Mouse (Mus musculus) erythroblast, adult 5-6 weeks (primary cell): ENCODE measurements around the gene Eras. TPM values are rescaled to one million over a fixed set of nuclear protein-coding genes. Genes with fewer than 3 reads are reported as not detected.

Experiments
- ATAC-seq: replicated peaks from 2 replicates; pipeline ENCODE4 v1.8.0; 2016; ENCODE audit warnings: moderate number of reproducible peaks, mild to moderate bottlenecking, moderate TSS enrichment, inconsistent platforms; ENCODE audit not compliant: poor library complexity, low FRiP score, severe bottlenecking
- total RNA-seq, 2 experiments: library from RNA; stranded (forward) in 1 of 2; stranded (reverse) in 1 of 2; fragments of 150-400 nt in 1 of 2; fragments of 200-764, 138-1000 nt in 1 of 2; gene quantifications; 2 replicates each; pipeline versions ENCODE4 v1.2.3 to v1.2.4; 2015 to 2017; ENCODE audit warnings: low replicate concordance in 2 of 2

Gene Eras
- total RNA-seq (2015; ENCODE audit: low replicate concordance) (not detected in 2 replicates), total RNA-seq (2017; ENCODE audit: low replicate concordance) (not detected in 2 replicates)

GRCm38 (mm10) chrX:7928270-7928790, at the start of gene Eras:
Gene Eras, minus strand, starts transcription at chrX:7928607.
- no peak for ATAC-seq

GRCm38 (mm10) chrX:7977892-7978291, 49.5 kb upstream of the Eras start, which contains the start of gene Gata1:
Gene Gata1, minus strand, starts transcription at chrX:7978071.
- ATAC-seq, result no peak

- peak; percentile 91 for ATAC-seq
Measured at GRCm38 (mm10) chrX:7971292-7971691, 42.9 kb upstream of the Eras start.

DNA sequence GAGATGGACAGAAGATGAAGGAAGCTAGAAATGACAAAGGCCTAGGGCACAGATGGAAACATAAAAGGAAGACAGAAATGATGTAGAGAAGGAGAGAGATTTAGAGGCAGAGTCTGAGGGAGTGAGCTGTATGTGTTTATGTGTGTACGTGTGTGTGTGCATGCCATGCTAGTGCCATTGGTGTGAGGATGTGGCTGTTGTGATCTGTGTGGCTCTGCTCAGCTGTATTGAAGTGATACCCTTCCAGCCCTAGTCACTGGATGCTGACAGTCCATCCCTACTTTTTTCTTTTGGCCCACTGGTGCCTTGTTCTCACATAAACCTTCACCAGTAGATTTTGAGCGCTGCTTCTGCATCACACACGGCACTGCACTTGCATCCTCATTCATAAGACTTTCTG, 40.5 kb upstream of the Eras start:
- no peak for ATAC-seq

- ATAC-seq, result peak; percentile 43
Measured at GRCm38 (mm10) chrX:7968226-7968625, 39.8 kb upstream of the Eras start.

DNA sequence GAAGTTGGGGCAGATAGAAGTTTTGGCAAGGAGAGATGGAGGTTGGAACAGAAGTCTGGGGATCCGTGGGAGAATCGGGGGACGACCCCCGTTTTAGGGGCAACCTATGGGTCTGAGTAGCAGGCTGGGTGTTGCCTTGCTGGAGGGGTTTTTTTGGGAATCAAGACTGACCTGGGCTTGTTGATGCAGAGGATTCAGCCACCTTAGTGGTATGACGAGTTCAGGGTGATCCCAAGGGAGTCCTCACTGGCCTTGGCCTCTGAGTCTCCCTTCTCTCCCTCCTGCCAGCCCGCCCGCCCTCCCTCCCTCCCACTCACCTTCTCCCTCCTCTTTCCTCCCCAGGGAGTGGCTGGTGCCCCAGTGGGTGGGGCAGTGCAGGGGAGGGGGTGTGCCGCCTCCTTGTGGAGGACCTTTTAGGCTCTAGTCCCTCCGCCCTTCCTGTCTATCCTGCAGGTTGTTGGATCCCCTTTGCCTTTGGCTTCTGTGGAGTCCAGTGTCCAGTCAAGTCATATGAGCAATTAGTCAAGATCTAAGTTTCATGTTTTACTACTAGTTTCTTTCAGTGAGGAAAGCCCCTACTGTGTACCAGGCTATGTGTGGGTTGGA, 39.3 kb upstream of the Eras start:
- peak; percentile 67 for ATAC-seq

DNA sequence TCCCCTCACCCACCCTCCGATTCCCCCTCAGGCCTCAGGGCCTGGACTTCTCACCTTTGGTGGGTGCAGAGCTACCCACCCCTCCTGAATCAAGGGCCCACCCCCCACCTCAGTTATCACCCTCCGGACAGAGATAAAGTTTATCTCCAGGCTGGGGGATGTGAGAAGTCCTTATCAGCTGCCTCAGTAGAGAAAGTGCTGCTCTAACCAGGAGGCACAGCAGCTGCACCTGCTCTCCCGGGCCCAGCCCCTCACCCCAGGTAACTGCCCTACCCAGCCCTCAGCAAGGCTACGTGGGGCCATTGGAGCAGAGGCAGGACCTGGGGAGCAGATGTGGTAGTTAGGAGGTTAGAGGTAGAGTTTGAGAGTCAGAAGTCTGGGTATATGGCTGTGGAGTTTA, 37.8 kb upstream of the Eras start:
- ATAC-seq, result no peak

GRCm38 (mm10) chrX:7963829-7964626, 35.6 kb upstream of the Eras start:
- no peak for ATAC-seq

DNA sequence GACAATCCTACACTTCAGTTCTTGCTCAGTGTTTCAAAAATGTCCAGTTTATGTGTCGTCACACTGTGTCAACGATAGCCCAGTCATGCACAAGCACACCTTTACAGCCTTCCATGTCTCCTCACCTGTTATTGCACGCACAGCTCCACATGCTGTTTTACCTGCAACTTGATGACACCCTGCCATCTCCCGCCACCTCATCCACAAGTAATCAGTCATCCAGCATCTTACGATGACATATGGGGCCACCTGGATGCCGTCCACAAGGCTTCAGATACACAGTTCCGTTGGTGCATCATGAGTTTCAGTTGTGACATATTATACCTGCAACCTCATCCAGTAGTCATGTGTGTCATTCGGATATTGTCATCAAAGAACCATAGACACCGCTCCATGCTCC, 30.5 kb upstream of the Eras start:
- no peak for ATAC-seq

DNA sequence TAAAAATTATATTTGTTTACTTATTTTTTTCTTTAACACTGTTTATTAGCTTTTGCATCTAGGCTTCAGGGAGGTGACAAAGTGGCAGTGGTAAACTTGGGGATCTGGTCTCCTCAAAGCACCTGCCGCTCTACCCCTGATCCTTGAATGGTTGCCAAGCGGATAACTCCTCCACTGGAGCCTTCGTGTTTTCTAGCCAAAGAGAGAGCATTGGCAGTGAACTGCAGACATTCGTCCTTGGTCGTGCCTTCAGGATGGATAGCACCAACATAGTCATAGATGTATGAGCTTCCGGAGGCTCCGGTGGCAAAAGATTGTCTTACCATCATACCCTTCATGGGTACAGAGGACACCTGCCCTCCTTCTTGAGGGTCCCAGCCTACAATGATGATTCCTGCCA, 21.7 kb upstream of the Eras start:
- ATAC-seq, result no peak

- ATAC-seq, result peak; percentile 99
Measured at GRCm38 (mm10) chrX:7947900-7948492, 19.6 kb upstream of the Eras start.

DNA sequence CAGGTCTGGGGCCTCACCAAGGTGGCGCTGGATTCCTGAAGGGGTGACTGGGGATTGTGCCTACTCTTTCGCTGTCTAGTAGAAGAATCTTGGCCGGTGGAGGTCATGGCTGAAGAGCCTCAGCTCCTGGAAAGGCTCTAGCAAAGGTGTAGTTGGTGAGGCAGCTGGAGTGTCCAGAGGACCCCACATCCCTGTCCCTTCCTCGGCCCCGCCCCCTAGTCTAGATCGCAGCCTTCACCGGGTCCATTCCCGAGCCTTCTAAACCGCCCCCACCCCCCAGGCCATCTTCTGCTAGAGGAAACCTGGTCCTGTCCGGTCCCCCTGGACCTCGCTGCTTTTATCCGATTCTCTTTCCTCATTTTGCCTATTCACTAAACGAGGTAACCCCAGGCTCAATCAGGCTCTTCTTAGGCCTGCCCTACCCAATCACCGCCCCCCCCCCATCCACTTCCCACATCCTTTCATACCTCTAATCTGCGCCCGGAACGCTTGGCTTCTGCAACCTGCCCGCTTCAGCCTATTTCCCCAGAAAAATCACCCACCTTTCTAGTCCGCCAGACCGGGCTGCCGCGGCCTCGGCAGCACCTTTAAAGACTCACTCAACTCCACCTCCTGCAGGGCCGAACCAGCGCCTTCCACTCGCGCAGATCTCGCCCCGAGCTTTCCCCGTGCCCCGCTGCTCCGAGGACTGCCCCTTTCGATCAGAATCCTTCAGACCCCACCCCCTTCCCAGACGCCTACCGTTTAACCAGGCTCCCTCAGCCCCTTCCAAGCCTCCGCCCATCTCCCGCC, 18.9 kb upstream of the Eras start, which contains the start of gene Hdac6:
Gene Hdac6 (minus strand): TSS at position 782 of the 792 bp plus-strand sequence.
- ATAC-seq, result no peak

DNA sequence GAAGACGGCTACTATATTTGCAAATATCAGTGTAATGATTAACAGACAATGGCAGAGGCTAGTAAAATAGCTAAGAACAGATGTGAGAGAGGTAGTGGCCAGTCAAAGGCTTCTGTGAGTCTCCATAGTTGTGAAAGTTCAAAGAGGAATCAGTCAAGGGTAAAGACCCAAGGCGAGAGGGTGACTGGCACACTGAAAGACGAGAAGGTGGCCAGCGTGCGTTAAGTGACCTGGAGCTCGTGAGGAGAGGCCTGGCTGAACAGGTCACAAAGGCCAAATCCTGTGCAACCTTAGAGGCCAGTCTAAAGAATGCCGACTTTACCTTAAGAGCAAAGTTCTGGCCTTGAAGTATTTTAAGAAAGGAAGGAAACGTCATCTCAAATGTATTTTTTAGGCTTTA, 17.2 kb upstream of the Eras start:
- no peak for ATAC-seq

DNA sequence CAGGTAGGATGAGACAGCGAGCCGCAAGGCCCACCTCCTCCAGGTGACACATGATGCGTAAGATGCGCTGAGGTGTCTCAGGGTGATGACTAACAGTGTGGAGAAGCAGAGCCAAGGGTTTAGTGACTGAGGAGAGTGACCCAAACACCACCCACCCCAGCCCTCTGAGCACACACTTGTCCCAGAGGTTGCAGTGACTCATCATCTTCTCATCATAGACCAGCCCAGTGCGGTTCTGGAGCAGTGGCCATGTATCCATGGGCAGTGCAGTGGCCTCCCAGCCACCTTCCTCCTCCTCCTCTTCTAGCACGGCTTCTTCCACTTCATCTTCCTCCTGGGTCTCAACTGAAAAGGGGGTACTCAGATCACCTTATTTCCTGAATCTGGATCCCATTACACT, 9.3 kb upstream of the Eras start:
- 0 out of 2 replicates have a peak, but pooled peaks have one; percentile 60 for ATAC-seq

GRCm38 (mm10) chrX:7936874-7937273, 8.5 kb upstream of the Eras start:
- peak; percentile 65 for ATAC-seq

- no peak for ATAC-seq
Measured at GRCm38 (mm10) chrX:7927116-7927515, 1.3 kb downstream of the Eras start.

- ATAC-seq, result no peak
Measured at GRCm38 (mm10) chrX:7926266-7926665, 2.1 kb downstream of the Eras start.

DNA sequence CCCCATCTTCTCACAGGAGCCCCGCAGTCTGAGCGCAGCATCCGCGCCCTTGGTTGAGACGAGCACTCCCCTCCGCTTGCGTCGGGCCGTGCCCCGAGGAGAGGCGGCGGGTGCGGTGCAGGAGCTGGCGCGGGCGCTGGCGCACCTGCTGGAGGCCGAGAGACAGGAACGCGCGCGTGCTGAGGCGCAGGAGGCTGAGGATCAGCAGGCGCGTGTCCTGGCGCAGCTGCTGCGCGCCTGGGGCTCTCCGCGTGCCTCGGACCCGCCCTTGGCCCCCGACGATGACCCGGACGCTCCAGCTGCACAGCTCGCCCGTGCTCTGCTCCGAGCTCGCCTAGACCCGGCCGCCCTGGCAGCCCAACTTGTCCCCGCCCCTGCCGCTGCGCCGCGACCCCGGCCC, 6.4 kb downstream of the Eras start:
- ATAC-seq, result no peak

GRCm38 (mm10) chrX:7919601-7920383, 8.6 kb downstream of the Eras start, which contains the start of gene Pcsk1n:
Gene Pcsk1n, plus strand, starts transcription at chrX:7919822.
- ATAC-seq, result no peak
